Mouse (Mus musculus) ES-Bruce4 (cell line): ENCODE results near the gene Rps18. TPM values are rescaled to one million over a fixed set of nuclear protein-coding genes. Genes with fewer than 3 reads are reported as not detected.

Experiments used
- H3K27ac ChIP-seq: 2 replicates; pipeline ENCODE4 v1.5.1; 2012; ENCODE audit warnings: low read length, inconsistent platforms; ENCODE audit not compliant: insufficient read depth
- H3K27me3 ChIP-seq: 2 replicates; pipeline ENCODE4 v1.6.1; 2012; ENCODE audit warnings: mild to moderate bottlenecking, low read length, inconsistent platforms; ENCODE audit not compliant: control insufficient read depth, poor library complexity, insufficient read depth, severe bottlenecking
- H3K36me3 ChIP-seq: 2 replicates; pipeline ENCODE4 v1.6.1; 2012; ENCODE audit warnings: inconsistent platforms, mild to moderate bottlenecking, low read length, moderate library complexity; ENCODE audit not compliant: control insufficient read depth, poor library complexity, insufficient read depth, severe bottlenecking
- H3K4me1 ChIP-seq: one replicate; pipeline ENCODE4 v1.8.1; 2011; ENCODE audit warnings: low read length; ENCODE audit not compliant: control insufficient read depth, insufficient read depth
- H3K4me3 ChIP-seq: 2 replicates; pipeline ENCODE4 v1.5.1; 2011; ENCODE audit warnings: low read depth, mild to moderate bottlenecking, low read length
- H3K9ac ChIP-seq: 2 replicates; pipeline ENCODE4 v1.6.1; 2012; ENCODE audit warnings: low read depth, mild to moderate bottlenecking, inconsistent platforms; ENCODE audit not compliant: poor library complexity, severe bottlenecking
- H3K9me3 ChIP-seq: replicated peaks from 2 replicates; pipeline ENCODE4 v1.6.1; 2012; ENCODE audit warnings: mild to moderate bottlenecking, low read length, inconsistent platforms; ENCODE audit not compliant: control insufficient read depth, poor library complexity, insufficient read depth, severe bottlenecking
- CTCF ChIP-seq: IDR thresholded peaks from one replicate; pipeline ENCODE4 v1.8.1; 2011; ENCODE audit warnings: low read depth, low read length
- EP300 ChIP-seq: IDR thresholded peaks from 2 replicates; pipeline ENCODE4 v1.6.1; 2011; ENCODE audit warnings: low read depth, low read length; ENCODE audit not compliant: insufficient read depth
- POLR2A ChIP-seq: IDR thresholded peaks from one replicate; pipeline ENCODE4 v1.8.1; 2011; ENCODE audit warnings: low read length; ENCODE audit not compliant: insufficient read depth
- polyA plus RNA-seq: library from polyadenylated mRNA; stranded (reverse); fragments of >200 nt; gene quantifications from 2 replicates; pipeline ENCODE4 v1.2.4, GENCODE M21; 2011; ENCODE audit warnings: low read depth; ENCODE audit not compliant: missing spikeins, insufficient read depth, insufficient read length

Rps18 gene
- polyA plus RNA-seq, 1 experiment: 2,174 TPM

DNA sequence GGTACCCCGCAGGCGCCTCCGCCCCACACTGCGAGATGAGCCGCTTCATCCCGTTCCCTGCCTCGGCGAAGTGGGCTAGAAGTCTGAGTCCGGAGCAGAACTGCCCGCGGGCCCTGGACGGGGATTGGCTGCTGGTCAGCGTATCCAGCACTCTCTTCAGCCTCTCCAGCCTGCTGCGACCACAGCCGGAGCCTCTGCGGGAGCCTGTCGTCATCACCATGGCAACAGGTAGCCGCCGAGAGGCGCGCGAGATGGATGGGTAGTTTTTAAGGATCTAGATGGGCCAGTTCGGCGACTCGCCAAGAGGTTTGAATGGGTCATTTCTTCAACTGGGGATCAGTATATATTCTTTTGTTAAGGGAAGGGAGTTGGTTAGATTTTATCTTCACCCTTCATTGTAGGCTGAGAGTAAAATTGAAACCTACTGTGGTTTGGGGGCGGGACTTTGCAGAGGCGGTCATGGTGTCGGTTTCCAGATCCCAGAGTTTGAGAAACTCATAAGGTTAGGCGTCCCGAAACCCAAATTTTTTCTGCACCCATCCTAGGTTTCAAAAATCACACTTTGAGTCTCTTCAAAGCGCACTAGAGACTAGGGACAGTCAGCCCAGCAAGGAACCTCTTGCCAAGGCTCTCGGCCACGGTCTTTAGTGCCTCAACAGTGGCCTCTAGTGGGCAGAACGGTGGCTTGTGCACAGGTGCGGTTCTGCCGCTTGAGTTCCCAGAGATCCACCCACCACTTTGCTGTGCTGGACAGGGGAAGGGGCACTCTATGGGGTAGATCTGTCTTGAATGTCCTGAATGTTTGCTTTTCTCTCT lies 35.3 kb downstream of the Rps18 start:
- H3K9me3 ChIP-seq: no peaks in the 10 kb centered on the region
- no peaks in the 10 kb centered on the region for H3K27me3 ChIP-seq
- peak overlapping the region; percentile 76 for H3K4me3 ChIP-seq
- H3K27ac ChIP-seq: no peak overlapping the region
- no peaks in the 10 kb centered on the region for H3K36me3 ChIP-seq
- H3K9ac ChIP-seq: peak overlapping the region; percentile 57
- 0 out of 2 replicates have a peak, but pooled peaks have one; percentile 36 for TF ChIP-seq EP300
- TF ChIP-seq CTCF: peak; percentile 90
- TF ChIP-seq POLR2A: no peak
- peaks cover 1% of the 10 kb centered on the region for H3K4me1 ChIP-seq

DNA sequence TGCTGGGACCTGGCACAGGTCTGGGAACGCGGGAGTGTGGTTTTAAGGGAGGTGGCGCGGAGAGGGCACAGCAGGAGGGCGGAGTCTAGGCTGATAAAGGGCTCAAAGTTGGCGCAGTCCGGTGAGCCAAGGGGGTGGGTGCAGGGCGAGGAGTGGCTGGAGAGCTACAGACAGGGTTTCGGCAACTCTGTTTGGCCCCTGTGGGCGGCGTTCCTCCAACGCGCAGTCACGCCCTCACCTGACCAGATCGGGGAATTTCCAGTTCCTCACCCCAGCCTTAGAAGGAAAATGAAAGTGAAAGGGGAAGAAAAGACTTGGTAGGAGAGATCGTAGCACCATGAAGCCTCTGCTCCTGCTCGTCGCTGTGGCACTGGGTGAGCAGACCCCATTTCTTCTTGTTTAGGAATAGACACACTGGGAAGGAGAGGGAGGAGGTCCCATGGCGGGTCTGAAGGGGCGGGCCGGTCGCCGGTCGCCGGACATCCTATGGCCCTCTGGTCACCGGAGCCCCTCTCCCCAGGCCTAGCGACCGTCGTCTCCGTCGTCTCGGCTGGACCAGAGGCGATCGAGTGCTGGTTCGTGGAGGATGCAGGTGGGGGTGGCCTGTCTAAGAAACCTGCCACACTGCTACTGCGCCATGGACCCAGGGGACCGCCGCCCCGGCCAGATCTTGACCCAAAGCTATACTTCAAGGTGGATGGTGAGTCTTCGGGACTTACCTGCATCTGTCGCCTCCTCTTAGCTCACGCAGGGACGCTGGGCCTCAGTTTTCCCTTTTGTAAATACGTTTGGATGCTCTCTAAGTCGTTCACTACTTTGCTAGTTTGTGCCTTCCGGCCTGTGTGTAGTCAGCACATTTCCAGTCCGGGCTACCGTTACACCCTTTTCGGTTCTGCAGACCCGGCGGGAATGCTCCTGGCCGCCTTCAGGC lies 36.2 kb downstream of the Rps18 start:
- peak overlapping the region; percentile 76 for H3K4me3 ChIP-seq
- H3K27ac ChIP-seq: peak overlapping the region; percentile 45; the same call in 1 of the 2 replicates
- H3K36me3 ChIP-seq: no peaks in the 10 kb centered on the region; the same call in 1 of the 2 replicates
- H3K4me1 ChIP-seq: peaks cover 1% of the 10 kb centered on the region
- TF ChIP-seq POLR2A (no peak), EP300 (peak; percentile 32; the same call in 1 of the 2 replicates), CTCF (peak; percentile 51)
- no peaks in the 10 kb centered on the region for H3K9me3 ChIP-seq
- H3K27me3 ChIP-seq: no peaks in the 10 kb centered on the region
- peak overlapping the region; percentile 57 for H3K9ac ChIP-seq

DNA sequence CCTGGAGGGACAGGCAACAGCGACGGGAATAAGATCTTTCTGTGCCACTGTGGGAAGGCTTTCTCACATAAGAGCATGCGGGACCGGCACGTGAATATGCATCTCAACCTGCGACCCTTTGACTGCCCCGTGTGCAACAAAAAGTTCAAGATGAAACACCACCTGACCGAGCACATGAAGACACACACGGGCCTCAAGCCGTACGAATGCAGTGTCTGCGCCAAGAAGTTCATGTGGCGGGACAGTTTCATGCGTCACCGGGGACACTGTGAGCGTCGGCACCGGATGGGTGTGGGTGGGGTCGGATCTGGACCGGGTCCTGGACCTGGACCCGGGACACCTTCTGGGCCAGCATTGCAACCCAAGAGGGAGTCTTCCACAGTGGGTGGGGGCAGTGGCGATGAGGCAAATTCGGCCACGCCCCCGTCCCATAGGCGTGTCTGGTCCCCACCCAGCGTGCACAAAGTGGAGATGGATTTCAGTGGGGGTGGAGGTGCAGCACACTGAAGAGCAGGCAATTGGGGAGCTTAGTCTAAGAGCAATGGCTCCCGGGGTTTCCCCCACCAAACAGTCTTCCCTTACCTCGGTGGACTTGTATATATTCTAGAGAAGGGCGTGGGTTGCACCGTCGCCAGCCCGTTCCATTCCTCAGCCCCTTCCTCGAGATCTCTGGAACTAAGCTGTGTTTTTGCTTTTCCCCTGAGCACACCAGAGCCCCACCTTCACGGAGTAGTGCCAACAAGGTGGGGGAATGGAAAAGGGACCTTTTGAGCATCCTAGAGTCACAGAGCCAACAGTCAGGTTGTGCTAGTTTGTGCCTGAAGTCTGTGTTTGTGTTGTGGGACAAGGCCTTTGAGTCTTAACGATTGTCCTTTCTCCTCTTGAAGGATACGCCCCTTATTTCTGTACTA lies 37.3 kb downstream of the Rps18 start:
- Histone ChIP-seq H3K27ac (peak overlapping the region; percentile 45), H3K4me1 (peaks cover 1% of the 10 kb centered on the region), H3K9ac (peak overlapping the region; percentile 12), H3K4me3 (peak overlapping the region; percentile 76), H3K27me3 (no peaks in the 10 kb centered on the region), H3K36me3 (peaks cover 7% of the 10 kb centered on the region), H3K9me3 (no peaks in the 10 kb centered on the region)
- no peak for TF ChIP-seq EP300
- no peak for TF ChIP-seq POLR2A
- no peak for TF ChIP-seq CTCF

GRCm38 (mm10) chr17:33917656-33918292 lies 38.0 kb downstream of the Rps18 start:
- Histone ChIP-seq H3K9me3 (no peaks in the 10 kb centered on the region), H3K27ac (no peak overlapping the region), H3K36me3 (peaks cover 13% of the 10 kb centered on the region), H3K27me3 (no peaks in the 10 kb centered on the region), H3K4me1 (peaks cover 1% of the 10 kb centered on the region), H3K4me3 (peak overlapping the region; percentile 38), H3K9ac (no peak overlapping the region; the same call in 1 of the 2 replicates)
- TF ChIP-seq CTCF: no peak
- TF ChIP-seq EP300: no peak
- no peak for TF ChIP-seq POLR2A
